Mouse (Mus musculus): ENCODE measurements around the gene Gm13287.
A peak's percentile ranks its signal among the peaks of the same experiment; 100 is the strongest.

- TF ChIP-seq CTCF (IDR thresholded peaks at IDR 0.05; ENCODE audit: borderline replicate concordance, extremely low read depth, insufficient read depth, insufficient read length) = peak; percentile 6; the same call in 1 of the 2 replicates
- TF ChIP-seq POLR2A (IDR thresholded peaks at IDR 0.05; ENCODE audit: borderline replicate concordance, extremely low read depth, insufficient read depth, insufficient read length, poor library complexity, severe bottlenecking) = no peak
Measured at GRCm38 (mm10) chr4:88845334-88845733, 42.3 kb downstream of the Gm13287 start.
